Mouse (Mus musculus) kidney, postnatal 0 days (tissue): ENCODE measurements around the gene Ipo5. TPM values are rescaled to one million over a fixed set of nuclear protein-coding genes. Genes with fewer than 3 reads are reported as not detected.

Source experiments
- ATAC-seq: fragments of 200-750 bp; cut with Nextera tagmentation; replicated peaks from 2 replicates; pipeline ENCODE4 v1.8.0; 2017; ENCODE audit warnings: low read depth, moderate number of reproducible peaks, moderate TSS enrichment, moderate library complexity; ENCODE audit not compliant: low FRiP score
- DNase-seq: peaks from one replicate; pipeline ENCODE4 v3.0.0-alpha.2; 2016; ENCODE audit warnings: low spot score
- H3K27ac ChIP-seq: fragments of 300-500 bp; sonication (generic); 2 replicates; pipeline ENCODE4 v1.5.1; 2014; ENCODE audit warnings: mild to moderate bottlenecking
- H3K27me3 ChIP-seq: fragments of 300-500 bp; sonication (generic); 2 replicates; pipeline ENCODE4 v1.6.1; 2014; ENCODE audit warnings: low read length, mixed read lengths; ENCODE audit not compliant: insufficient read depth
- H3K36me3 ChIP-seq: fragments of 300-500 bp; sonication (generic); 2 replicates; pipeline ENCODE4 v1.6.1; 2014; ENCODE audit warnings: low read length, mixed read lengths; ENCODE audit not compliant: insufficient read depth
- H3K4me1 ChIP-seq: fragments of 300-500 bp; sonication (generic); replicated peaks from 2 replicates; pipeline ENCODE4 v1.6.1; 2014; ENCODE audit warnings: antibody characterized with exemption, low read length, mixed read lengths; ENCODE audit not compliant: insufficient read depth
- H3K4me2 ChIP-seq: fragments of 300-500 bp; sonication (generic); 2 replicates; pipeline ENCODE4 v1.6.1; 2014; ENCODE audit warnings: mild to moderate bottlenecking, low read length, moderate library complexity, mixed read lengths
- H3K4me3 ChIP-seq: fragments of 300-500 bp; sonication (generic); replicated peaks from 2 replicates; pipeline ENCODE4 v1.5.1; 2014; ENCODE audit warnings: low read depth, low read length
- H3K9ac ChIP-seq: fragments of 300-500 bp; sonication (generic); 2 replicates; pipeline ENCODE4 v1.6.1; 2014; ENCODE audit warnings: low read depth, low read length
- H3K9me3 ChIP-seq: fragments of 300-500 bp; sonication (generic); replicated peaks from 2 replicates; pipeline ENCODE4 v1.6.1; 2016; ENCODE audit warnings: low read length, inconsistent platforms, mixed read lengths
- CTCF ChIP-seq: IDR thresholded peaks from 2 replicates; pipeline ENCODE4 v1.5.1; 2016; ENCODE audit warnings: antibody characterized with exemption, low read depth, mild to moderate bottlenecking, moderate library complexity
- WGBS: fragments of 180-500 bp; shearing (Covaris S2); extraction: QIAGEN DNeasy Blood & Tissue Kit; methylation state at CpG from one replicate; pipeline ENCODE4 v1.1.7; 2014; 5-methylcytosine and 5-hydroxymethylcytosine counted together
- polyA plus RNA-seq: library from polyadenylated mRNA; unstranded; fragments of >200 nt; fragmentation: Nextera tagmentation; extraction: Ambion mirVana; gene quantifications from 2 replicates; pipeline ENCODE4 v1.2.1, GENCODE M21; 2015

Gene Ipo5
- polyA plus RNA-seq, 1 experiment from 2014 or later, result 49.8 TPM

DNA sequence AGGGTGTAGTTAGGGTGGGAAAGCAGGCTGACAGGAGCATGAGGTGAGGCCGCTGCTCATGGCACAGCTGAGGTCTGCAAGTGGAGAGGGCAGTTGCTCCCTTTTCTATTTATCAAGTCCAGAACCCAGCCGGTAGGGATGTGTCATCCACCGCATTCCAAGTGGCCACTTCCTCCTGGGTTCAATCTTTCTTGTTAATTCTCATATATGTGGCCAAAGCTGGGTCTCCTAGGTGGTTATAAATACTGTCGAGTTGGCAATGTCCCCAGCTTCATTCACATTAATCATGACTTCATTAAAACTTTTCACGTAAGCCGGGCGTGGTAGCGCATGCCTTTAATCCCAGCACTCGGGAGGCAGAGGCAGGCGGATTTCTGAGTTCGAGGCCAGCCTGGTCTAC, 22.3 kb upstream of the Ipo5 start:
- DNase-seq (no peak), ATAC-seq (no peak)
- no peaks in the 10 kb centered on the region for H3K36me3 ChIP-seq
- H3K9ac ChIP-seq, result no peak overlapping the region
- H3K27ac ChIP-seq, result no peak overlapping the region
- H3K27me3 ChIP-seq, result no peaks in the 10 kb centered on the region
- 81% methylated on average over 11 of the region's 11 CpGs for WGBS
- no peak overlapping the region for H3K4me2 ChIP-seq
- H3K4me3 ChIP-seq, result no peak overlapping the region
- no peak for TF ChIP-seq CTCF
- H3K9me3 ChIP-seq, result no peaks in the 10 kb centered on the region
- no peaks in the 10 kb centered on the region for H3K4me1 ChIP-seq

DNA sequence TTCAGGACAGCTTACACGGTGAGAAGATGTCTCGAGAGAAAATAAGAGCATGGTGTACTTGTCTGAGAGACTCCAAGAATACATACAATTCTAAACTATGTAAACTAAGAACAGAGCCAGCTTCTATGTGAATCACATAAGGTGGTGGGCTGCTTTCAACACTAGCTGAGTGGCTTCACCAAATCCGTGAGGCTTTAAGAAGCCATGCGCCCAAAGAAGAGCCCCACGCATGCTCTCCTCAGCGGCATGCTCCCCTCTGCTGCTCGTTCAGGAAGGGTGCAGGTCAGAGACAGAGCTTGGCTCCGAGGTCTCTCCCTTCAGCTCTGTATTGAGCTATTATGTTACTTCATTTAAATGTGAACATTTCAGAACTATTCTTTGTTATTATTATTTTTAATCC, 18.7 kb upstream of the Ipo5 start:
- DNase-seq (no peak), ATAC-seq (no peak)
- Histone ChIP-seq H3K9me3 (no peaks in the 10 kb centered on the region), H3K9ac (no peak overlapping the region), H3K27me3 (no peaks in the 10 kb centered on the region), H3K4me1 (no peaks in the 10 kb centered on the region), H3K4me2 (no peak overlapping the region), H3K27ac (no peak overlapping the region), H3K4me3 (no peak overlapping the region), H3K36me3 (no peaks in the 10 kb centered on the region)
- no peak for TF ChIP-seq CTCF
- 67% methylated on average over 8 of the region's 8 CpGs for WGBS

DNA sequence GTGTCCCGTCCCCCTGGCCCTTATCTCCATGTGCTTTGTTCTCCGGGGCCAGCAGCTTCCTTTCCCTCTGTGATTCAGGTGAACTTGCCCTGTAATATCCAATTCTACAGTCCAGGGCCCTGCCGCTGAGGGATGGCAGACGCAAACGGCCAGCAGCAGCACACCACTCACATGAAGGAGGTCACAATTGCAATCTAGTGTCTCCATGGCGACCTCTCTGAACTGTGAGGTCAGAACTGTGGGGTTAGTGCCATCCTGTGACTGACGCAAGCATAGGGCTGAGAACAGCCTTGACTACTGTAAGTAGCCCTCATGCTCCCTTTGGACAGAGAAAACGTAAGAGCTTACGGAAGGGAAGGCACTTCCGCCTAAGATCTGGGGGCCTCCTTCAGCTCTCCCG, 14.4 kb upstream of the Ipo5 start:
- Histone ChIP-seq H3K9ac (no peak overlapping the region), H3K27me3 (no peaks in the 10 kb centered on the region), H3K9me3 (no peaks in the 10 kb centered on the region), H3K4me1 (no peaks in the 10 kb centered on the region), H3K36me3 (no peaks in the 10 kb centered on the region), H3K27ac (no peak overlapping the region), H3K4me3 (no peak overlapping the region), H3K4me2 (no peak overlapping the region)
- ATAC-seq, result no peak
- TF ChIP-seq CTCF, result no peak
- DNase-seq, result no peak
- 81% methylated on average over 11 of the region's 11 CpGs for WGBS

DNA sequence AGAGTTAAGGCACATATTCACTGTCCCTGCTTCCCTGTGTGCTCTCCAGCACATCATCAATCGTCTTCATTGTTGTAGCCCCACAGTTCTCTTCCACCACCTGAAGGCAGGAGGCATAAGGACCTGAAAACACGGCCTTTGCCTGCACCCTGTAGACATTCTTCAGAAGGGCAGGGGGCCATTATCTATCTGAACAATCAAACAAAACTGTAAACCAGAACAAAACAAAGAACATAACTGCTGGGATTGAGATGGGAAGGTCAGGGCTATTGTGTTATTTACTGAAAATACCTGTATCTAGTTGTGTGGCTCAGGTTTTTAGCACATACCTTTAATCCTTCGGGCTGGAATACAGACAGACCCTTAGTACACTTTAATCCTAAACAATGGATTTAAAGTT, 12.1 kb upstream of the Ipo5 start:
- Histone ChIP-seq H3K4me3 (no peak overlapping the region), H3K36me3 (no peaks in the 10 kb centered on the region), H3K4me1 (no peaks in the 10 kb centered on the region), H3K27ac (no peak overlapping the region), H3K9ac (no peak overlapping the region), H3K9me3 (no peaks in the 10 kb centered on the region), H3K27me3 (no peaks in the 10 kb centered on the region), H3K4me2 (no peak overlapping the region)
- ATAC-seq, result no peak
- no peak for TF ChIP-seq CTCF
- no peak for DNase-seq
- WGBS, result 86% methylated on average over 3 of the region's 3 CpGs

DNA sequence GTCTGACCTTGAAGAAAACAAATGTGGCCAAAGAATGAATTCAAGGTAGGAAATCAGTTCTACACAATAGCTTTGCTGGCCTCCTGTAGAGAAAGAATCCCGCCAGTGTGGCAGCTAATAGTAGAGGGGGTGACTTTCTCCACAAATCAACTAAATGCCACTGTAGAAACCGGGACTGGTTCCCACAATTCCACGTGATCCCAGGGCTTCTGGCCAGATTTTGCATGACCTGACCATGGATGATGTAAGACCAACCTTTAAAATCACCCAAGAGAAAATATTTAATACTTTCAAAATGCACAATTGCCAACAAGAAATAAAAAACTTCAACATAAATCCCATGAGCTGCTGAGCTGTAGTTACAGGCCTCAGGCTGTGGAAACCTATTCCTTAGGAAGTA, 1.6 kb upstream of the Ipo5 start:
- Histone ChIP-seq H3K36me3 (no peaks in the 10 kb centered on the region), H3K27ac (no peak overlapping the region), H3K4me2 (no peak overlapping the region), H3K9ac (no peak overlapping the region), H3K4me3 (no peak overlapping the region), H3K9me3 (no peaks in the 10 kb centered on the region), H3K4me1 (peaks cover 7% of the 10 kb centered on the region; the same call in 1 of the 2 replicates), H3K27me3 (no peaks in the 10 kb centered on the region)
- WGBS, result 57% methylated on average over 3 of the region's 3 CpGs
- ATAC-seq, result no peak
- no peak for DNase-seq
- no peak for TF ChIP-seq CTCF

DNA sequence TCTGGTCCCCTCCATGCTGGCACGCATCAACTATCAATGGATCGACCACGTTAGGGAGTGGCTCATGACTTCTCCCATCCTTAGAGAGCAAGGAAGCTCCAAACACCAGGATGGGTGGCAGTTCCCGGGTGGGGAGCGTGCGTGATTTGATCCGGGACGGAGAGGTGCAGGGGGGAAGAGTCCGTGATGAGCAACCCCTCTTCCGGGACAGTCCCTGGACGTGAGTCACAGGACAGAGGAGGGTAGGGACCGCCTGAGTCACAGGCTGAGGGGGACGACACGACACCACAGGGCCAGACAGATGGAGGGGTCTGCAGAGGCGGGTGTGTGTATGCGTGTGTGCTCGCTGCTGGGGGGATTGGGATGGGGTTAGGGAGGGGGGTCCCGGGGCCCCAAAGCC, 704 bp upstream of the Ipo5 start:
- H3K4me3 ChIP-seq, result peak overlapping the region; percentile 85
- ATAC-seq (peak; percentile 83), DNase-seq (no peak)
- WGBS, result 1% methylated on average over 18 of the region's 18 CpGs
- no peak for TF ChIP-seq CTCF
- H3K4me2 ChIP-seq, result peak overlapping the region; percentile 96
- peak overlapping the region; percentile 88 for H3K9ac ChIP-seq
- no peaks in the 10 kb centered on the region for H3K36me3 ChIP-seq
- peaks cover 7% of the 10 kb centered on the region; the same call in 1 of the 2 replicates for H3K4me1 ChIP-seq
- H3K27ac ChIP-seq, result peak overlapping the region; percentile 96
- no peaks in the 10 kb centered on the region for H3K27me3 ChIP-seq
- no peaks in the 10 kb centered on the region for H3K9me3 ChIP-seq

DNA sequence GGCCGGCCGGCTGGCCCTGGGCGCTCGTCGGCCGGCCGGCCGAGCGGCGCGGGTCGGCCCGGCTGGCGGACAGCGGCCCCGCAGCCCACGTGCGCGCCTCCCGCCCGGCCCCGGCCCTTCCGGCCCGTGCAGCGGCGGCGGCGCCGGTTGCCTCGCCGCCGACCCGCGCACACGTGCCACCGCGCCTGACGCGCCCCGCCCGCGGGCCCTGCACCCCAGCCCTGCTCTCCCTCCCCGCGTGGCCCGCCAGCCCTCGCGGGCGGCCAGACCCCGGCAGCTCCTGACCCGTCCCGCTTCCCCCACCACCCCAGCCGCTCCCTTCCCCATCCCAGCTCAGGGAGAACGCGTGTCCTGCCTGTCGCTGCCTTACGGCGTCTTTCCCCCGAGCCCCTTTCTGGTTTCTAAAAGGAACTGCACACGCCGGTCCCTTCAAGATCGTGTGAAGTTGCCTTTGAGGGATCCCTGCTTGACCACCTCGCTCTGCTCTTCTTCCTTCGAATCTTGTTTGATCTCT, 421 bp downstream of the Ipo5 start:
- no peak; the same call in 1 of the 2 replicates for TF ChIP-seq CTCF
- H3K4me3 ChIP-seq, result peak overlapping the region; percentile 85
- peak overlapping the region; percentile 88 for H3K9ac ChIP-seq
- DNase-seq, result peak; percentile 79
- H3K27me3 ChIP-seq, result no peaks in the 10 kb centered on the region
- H3K36me3 ChIP-seq, result no peaks in the 10 kb centered on the region
- peaks cover 7% of the 10 kb centered on the region; the same call in 1 of the 2 replicates for H3K4me1 ChIP-seq
- H3K9me3 ChIP-seq, result no peaks in the 10 kb centered on the region
- 2% methylated on average over 33 of the region's 63 CpGs for WGBS
- H3K27ac ChIP-seq, result peak overlapping the region; percentile 96
- H3K4me2 ChIP-seq, result peak overlapping the region; percentile 86
- ATAC-seq, result peak; percentile 37
